Mouse (Mus musculus) left cerebral cortex, postnatal 14 days (tissue): ENCODE measurements at regions not wholly inside any gene's neighbourhood (a gene's known extent, or its start where the extent isn't known, plus 50 kb on each side); places are given as distances from the start of the nearest gene placed in this dataset.

Source experiments
- DNase-seq, 2 experiments: peaks; one replicate each; pipeline ENCODE4 v3.0.0; 2021 to 2022; ENCODE audit warnings: low spot score in 2 of 2, mixed read lengths in 1 of 2
- intact Hi-C: fragments of 180-260 bp; cut with DNase I; formaldehyde crosslinking; loops from one replicate; pipeline ENCODE4 v1.15.1; 2025

- DNase-seq: no peak
- intact Hi-C loops: no loop called here
These were observed 70.8 kb upstream of the Tle4 start for GRCm38 (mm10) chr19:14668512-14669181.

GRCm38 (mm10) chr19:14664682-14665417, 67.0 kb upstream of the Tle4 start:
- intact Hi-C loops: no loop called here
- no peak for DNase-seq

DNA sequence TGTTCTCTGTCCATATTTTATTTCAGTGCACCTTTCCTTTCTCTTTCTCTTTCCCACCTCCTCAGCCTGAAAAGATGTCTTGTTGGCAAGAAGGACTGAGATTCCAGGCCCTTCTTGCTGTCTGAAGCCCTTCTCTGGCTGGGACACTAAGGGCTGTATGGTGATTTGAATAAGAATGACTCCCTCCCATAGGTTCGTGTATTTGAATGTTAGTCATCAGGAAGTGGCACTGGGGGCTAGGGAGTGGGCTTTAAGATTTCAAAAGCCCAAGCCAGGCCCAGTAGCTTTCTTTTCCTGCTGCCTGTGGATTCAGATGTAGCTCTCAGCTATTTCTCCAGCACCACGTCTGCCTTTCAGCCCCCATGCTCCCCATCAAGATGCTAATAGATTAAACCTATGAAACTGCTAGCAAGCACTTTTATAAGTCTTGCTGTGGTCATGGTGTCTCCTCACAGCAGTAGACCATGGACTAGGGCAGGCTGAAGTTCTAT, 66.3 kb upstream of the Tle4 start:
- no peak for DNase-seq
- intact Hi-C loops: no loop called here

GRCm38 (mm10) chr19:14663350-14663749, 65.5 kb upstream of the Tle4 start:
- DNase-seq: no peak
- intact Hi-C loops: no loop called here

- intact Hi-C loops: no loop called here
- no peak for DNase-seq
These were observed 61.9 kb upstream of the Tle4 start for GRCm38 (mm10) chr19:14659725-14660124.

GRCm38 (mm10) chr19:14658479-14658878, 60.6 kb upstream of the Tle4 start:
- DNase-seq: no peak
- intact Hi-C loops: no loop called here

DNA sequence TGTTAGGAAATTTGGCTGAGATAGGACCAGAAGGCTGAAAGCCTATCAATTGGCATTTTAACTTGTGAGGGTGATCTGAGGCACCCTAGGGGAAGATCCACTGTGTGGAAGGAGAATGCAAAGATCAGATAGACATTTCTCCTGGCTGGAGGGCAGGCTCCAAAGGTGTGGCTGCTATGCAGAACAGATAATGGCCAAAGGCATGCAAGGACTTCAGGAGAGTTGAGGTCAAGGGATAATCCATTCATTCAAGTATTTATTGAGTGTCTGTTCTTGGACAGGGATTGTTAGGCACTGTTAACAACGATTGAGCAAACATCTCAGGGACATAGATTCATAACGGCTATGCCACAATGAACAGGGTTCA, 58.2 kb upstream of the Tle4 start:
- intact Hi-C loops: no loop called here
- DNase-seq: no peak

DNA sequence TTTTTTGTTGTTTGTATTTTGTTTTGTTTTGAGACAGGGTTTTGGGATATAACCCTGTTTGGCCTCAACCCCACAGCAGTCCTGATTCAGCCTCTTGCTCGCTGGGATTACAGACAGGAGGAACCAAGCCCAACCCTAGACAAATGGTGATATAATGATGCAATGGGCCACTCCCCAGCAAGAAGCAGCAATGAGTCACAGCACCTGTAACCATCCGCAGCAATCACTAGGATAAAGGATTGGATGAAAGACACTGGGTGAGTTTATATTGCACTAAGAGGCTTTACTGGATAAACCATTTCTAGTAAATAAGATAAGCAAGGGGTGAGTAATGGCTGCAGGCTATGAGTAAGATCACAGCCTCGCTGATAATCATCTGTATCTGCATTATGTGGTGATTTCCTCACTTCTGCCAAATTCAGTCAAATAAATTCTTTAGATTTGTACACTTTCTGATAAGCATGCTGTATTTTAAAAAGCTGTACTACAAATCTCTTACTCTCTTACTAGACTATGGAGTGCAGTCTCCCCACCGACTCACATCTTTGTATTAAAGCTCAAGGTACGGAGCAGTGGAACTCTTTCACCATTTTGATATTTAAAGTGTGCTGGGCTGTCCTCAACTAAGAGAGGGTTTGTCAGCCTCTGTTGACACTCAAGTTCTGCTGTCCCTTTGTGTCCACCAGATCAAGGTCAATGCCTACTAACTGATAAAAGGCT, 57.6 kb upstream of the Tle4 start:
- no peak for DNase-seq
- intact Hi-C loops: no loop called here
